Mouse (Mus musculus): ENCODE data around the gene Bcl11a. TPM values are rescaled to one million over a fixed set of nuclear protein-coding genes. Genes with fewer than 3 reads are reported as not detected.

Gene Bcl11a
- polyA plus RNA-seq, 1 experiment from 2014 or later: 95.2 TPM

Other genes starting within 250 kb of the Bcl11a start
- 25.5 and 25.7 TPM in 2 replicates for gene Papolg, start 182.8 kb upstream of the Bcl11a start, polyA plus RNA-seq (2014; fragmentation: Nextera tagmentation; extraction: Ambion mirVana)
- not detected in 2 replicates for gene A830031A19Rik, start 3.0 kb upstream of the Bcl11a start, polyA plus RNA-seq (2014; fragmentation: Nextera tagmentation; extraction: Ambion mirVana)

Data from limb, embryonic 11.5 days (tissue).